Comparison of ENCODE assay signal across 8 mouse cellular contexts in genomic region chr17:22225015-22225414, GRCm38 (mm10). TPM values are rescaled to one million over a fixed set of nuclear protein-coding genes. Genes with fewer than 3 reads are reported as not detected.
A peak's percentile ranks its signal among the peaks of the same experiment; 100 is the strongest.
DNase-seq lines count a peak whose midpoint lies in the region; ATAC-seq and TF ChIP-seq lines count a peak whose summit lies in the region.
"Not testable (repeated sequence)": the region's sequence is repeated elsewhere in the genome, so short reads cannot be mapped to it uniquely, and the experiment has no call there.

No protein-coding gene starts in this region.

- peak; percentile 81 for ATAC-seq in embryonic facial prominence, embryonic 11.5 days (replicated peaks; ENCODE audit: insufficient number of reproducible peaks, low FRiP score, low TSS enrichment, low read depth)
- peak; percentile 22 for ATAC-seq in inflammation-experienced regulatory T-cells, adult 6 months
- peak; percentile 45 for ATAC-seq in limb, embryonic 14.5 days (ENCODE audit: low FRiP score, low read depth)
- peak; percentile 20 for ATAC-seq in megakaryocyte progenitor cell, adult 5-6 weeks (replicated peaks; ENCODE audit: poor library complexity)

- not testable (repeated sequence) for H3K27ac ChIP-seq in embryonic facial prominence, embryonic 11.5 days (replicated peaks; ENCODE audit: low read depth, low read length); limb, embryonic 14.5 days (replicated peaks; ENCODE audit: low read depth, low read length)
- H3K27ac ChIP-seq in heart, adult 2 months, result peak overlapping the region; percentile 86; the same call in 1 of the 2 replicates

- not testable (repeated sequence) for H3K9ac ChIP-seq in embryonic facial prominence, embryonic 11.5 days (replicated peaks; ENCODE audit: low read length); heart, adult 2 months (ENCODE audit: low read depth, low read length)
- peak overlapping the region; percentile 62 for H3K9ac ChIP-seq in limb, embryonic 14.5 days (ENCODE audit: low read depth, low read length, severe bottlenecking)

- peak; percentile 24 for DNase-seq in 3134 (ENCODE audit: extremely low read depth, insufficient read length, low spot score)
- DNase-seq in adrenal gland, postnatal 14 days, result peak; percentile 25
- not testable (repeated sequence) for DNase-seq in embryonic facial prominence, embryonic 11.5 days (ENCODE audit: low spot score); limb, embryonic 14.5 days (ENCODE audit: low spot score)
- peak; percentile 8 to 18 for DNase-seq in heart, adult 2 months
- DNase-seq in retina, postnatal 1 day, result peak; percentile 12

- peak overlapping the region; percentile 25 for H3K4me2 ChIP-seq in embryonic facial prominence, embryonic 11.5 days (ENCODE audit: low read depth, low read length)
- peak overlapping the region; percentile 42 for H3K4me2 ChIP-seq in limb, embryonic 14.5 days (replicated peaks; ENCODE audit: low read depth, low read length, severe bottlenecking)

- peak overlapping the region; percentile 51 for H3K4me3 ChIP-seq in embryonic facial prominence, embryonic 11.5 days (ENCODE audit: low read depth, low read length)
- peak overlapping the region; percentile 81 for H3K4me3 ChIP-seq in heart, adult 2 months
- H3K4me3 ChIP-seq in limb, embryonic 14.5 days (replicated peaks; ENCODE audit: low read length), result peak overlapping the region; percentile 51

- H3K79me2 ChIP-seq in heart, adult 2 months (replicated peaks; ENCODE audit: control insufficient read depth, insufficient read depth, low read length), result not testable (repeated sequence)

- H3K36me3 ChIP-seq in embryonic facial prominence, embryonic 11.5 days (replicated peaks; ENCODE audit: control insufficient read depth, insufficient read depth, low read depth, low read length); heart, adult 2 months (ENCODE audit: control insufficient read depth, insufficient read depth, low read length); limb, embryonic 14.5 days (ENCODE audit: control insufficient read depth, insufficient read depth, low read length): not testable (repeated sequence)

- not testable (repeated sequence) for H3K9me3 ChIP-seq in embryonic facial prominence, embryonic 11.5 days (replicated peaks; ENCODE audit: control insufficient read depth, low read length); limb, embryonic 14.5 days (ENCODE audit: control insufficient read depth, low read length)

- not testable (repeated sequence) for TF ChIP-seq POLR2A in heart, adult 2 months (IDR thresholded peaks at IDR 0.05; ENCODE audit: insufficient read depth, low read depth, low read length); limb, embryonic 14.5 days (IDR thresholded peaks at IDR 0.05; ENCODE audit: borderline replicate concordance, extremely low read depth, insufficient read depth, insufficient read length)

- not testable (repeated sequence) for TF ChIP-seq EP300 in heart, adult 2 months (IDR thresholded peaks at IDR 0.05; ENCODE audit: insufficient read depth, low read depth, low read length)

- TF ChIP-seq CTCF in heart, adult 2 months (IDR thresholded peaks at IDR 0.05), result not testable (repeated sequence)

- H3K27me3 ChIP-seq in embryonic facial prominence, embryonic 11.5 days (ENCODE audit: control insufficient read depth, insufficient read depth, low read length); heart, adult 2 months (ENCODE audit: control insufficient read depth, insufficient read depth, low read length); limb, embryonic 14.5 days (ENCODE audit: control insufficient read depth, insufficient read depth, low read length): not testable (repeated sequence)

- 0% methylated on average over 3 of the region's 3 CpGs for WGBS in embryonic facial prominence, embryonic 11.5 days
- WGBS in heart, adult 2 months, result 3% methylated on average over 3 of the region's 3 CpGs
- 7% methylated on average over 3 of the region's 3 CpGs for WGBS in limb, embryonic 14.5 days

- intact Hi-C loops in heart, adult 2 months (cut with DNase I), result loop anchor here (5.0 kb wide), 3 partner anchors 87 to 197 kb away; partner anchors contain the start of genes CT030661.1 and Zfp946

- not testable (repeated sequence) for H3K4me1 ChIP-seq in embryonic facial prominence, embryonic 11.5 days (ENCODE audit: control insufficient read depth, insufficient read depth, low read length); heart, adult 2 months (ENCODE audit: control insufficient read depth, insufficient read depth, low read length); limb, embryonic 14.5 days (ENCODE audit: control insufficient read depth, insufficient read depth, low read length)

RNA-seq across cellular contexts. Expression of gene Zfp994, which starts 0.4 kb away (rescaled TPM):
- total RNA-seq in adrenal gland, postnatal 14 days (2021), result 4.2 TPM in 2 replicates
- polyA plus RNA-seq in embryonic facial prominence, embryonic 11.5 days (2014; fragmentation: Nextera tagmentation; extraction: Ambion mirVana), result 3.3 and 5.1 TPM in 2 replicates
- total RNA-seq in heart, adult 2 months (2021), result 1 to 10 TPM; 2.0 to 2.1 TPM
- polyA plus RNA-seq in heart, adult 2 months (2012; rRNA removed), result 0.33 and 0.53 TPM in 2 replicates
- polyA plus RNA-seq in inflammation-experienced regulatory T-cells, adult 6 months (2017; shearing (Covaris generic)), result 1 to 10 TPM; 4.8 to 5.5 (median 4.9) TPM
- 0.96 and 1.6 TPM in 2 replicates for polyA plus RNA-seq in limb, embryonic 14.5 days (2012; rRNA removed)
- polyA plus RNA-seq in limb, embryonic 14.5 days (2014; fragmentation: Nextera tagmentation; extraction: Ambion mirVana), result 2.7 and 2.8 TPM in 2 replicates
- 7.7 and 10.0 TPM in 2 replicates for total RNA-seq in megakaryocyte progenitor cell, adult 5-6 weeks (2015)
- total RNA-seq in megakaryocyte progenitor cell, adult 5-6 weeks (2017), result 5.4 and 8.3 TPM in 2 replicates

RNA-seq across cellular contexts. Expression of gene Zfp947, which starts 59.0 kb away (rescaled TPM):
- total RNA-seq in adrenal gland, postnatal 14 days (2021), result 1.5 and 1.6 TPM in 2 replicates
- polyA plus RNA-seq in embryonic facial prominence, embryonic 11.5 days (2014; fragmentation: Nextera tagmentation; extraction: Ambion mirVana), result 3.2 and 4.1 TPM in 2 replicates
- 1 to 10 TPM in 1 of 2 experiments, under 1 TPM in 1; 0.48 to 1.1 TPM for total RNA-seq in heart, adult 2 months (2021)
- 0.16 and 0.23 TPM in 2 replicates for polyA plus RNA-seq in heart, adult 2 months (2012; rRNA removed)
- 1 to 10 TPM; 1.2 to 3.1 (median 2.6) TPM for polyA plus RNA-seq in inflammation-experienced regulatory T-cells, adult 6 months (2017; shearing (Covaris generic))
- 0.78 and 1.2 TPM in 2 replicates for polyA plus RNA-seq in limb, embryonic 14.5 days (2012; rRNA removed)
- polyA plus RNA-seq in limb, embryonic 14.5 days (2014; fragmentation: Nextera tagmentation; extraction: Ambion mirVana), result 2.3 TPM in 2 replicates
- total RNA-seq in megakaryocyte progenitor cell, adult 5-6 weeks (2015), result 3.7 and 5.2 TPM in 2 replicates
- total RNA-seq in megakaryocyte progenitor cell, adult 5-6 weeks (2017), result 4.3 and 5.6 TPM in 2 replicates

Comparison
In these comparisons a context has a peak if more than half of its experiments do, and no peak if none do; other contexts are left out.
1. ATAC-seq: peak in every context shown above with its lines; median percentile 81 in embryonic facial prominence, embryonic 11.5 days; 45 in limb, embryonic 14.5 days; 22 in inflammation-experienced regulatory T-cells, adult 6 months; 20 in megakaryocyte progenitor cell, adult 5-6 weeks.